Mouse (Mus musculus): ENCODE results near the gene Fam222a.

GRCm38 (mm10) chr5:114541656-114542445 is 26.0 kb upstream of the Fam222a start:
- no peak for TF ChIP-seq GATA1 (IDR thresholded peaks at IDR 0.05; ENCODE audit: borderline replicate concordance, low read length)
- no peak for TF ChIP-seq FLI1 (IDR thresholded peaks at IDR 0.05; ENCODE audit: low read length)

Data from megakaryocyte, embryonic 14.5 days (primary cell).